Mouse (Mus musculus) cerebellum, adult 11-12 months (tissue): ENCODE results near the gene Kri1.
"Not testable (repeated sequence)": the region's sequence is repeated elsewhere in the genome, so short reads cannot be mapped to it uniquely, and the experiment has no call there.

ENCODE experiments used
- DNase-seq: peaks from one replicate; pipeline ENCODE4 v3.0.0; 2022

Kri1 gene

GRCm38 (mm10) chr9:21273094-21273493 lies 14.7 kb downstream of the Kri1 start:
- DNase-seq: no peak

GRCm38 (mm10) chr9:21272391-21272790 lies 15.4 kb downstream of the Kri1 start:
- DNase-seq: no peak

GRCm38 (mm10) chr9:21269590-21269989 lies 18.2 kb downstream of the Kri1 start:
- DNase-seq: not testable (repeated sequence)

DNA sequence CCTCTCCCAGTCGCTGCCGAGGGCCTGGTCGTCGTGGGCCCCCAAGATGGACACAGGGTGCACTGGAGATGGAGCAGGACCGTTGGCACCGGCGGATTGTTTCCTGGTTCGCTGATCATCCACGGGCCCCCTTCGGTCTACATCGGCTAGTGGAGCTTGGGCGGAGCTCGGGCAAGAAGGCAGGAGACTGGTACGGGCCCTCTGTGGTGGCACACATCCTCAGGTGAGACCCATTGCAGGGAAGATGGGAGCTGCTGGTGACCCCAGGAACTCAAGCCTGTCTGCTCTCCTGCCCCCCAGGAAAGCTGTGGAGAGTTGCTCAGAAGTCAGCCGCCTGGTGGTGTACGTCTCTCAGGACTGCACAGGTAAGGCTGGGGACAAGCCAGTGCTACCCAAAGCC lies 19.5 kb downstream of the Kri1 start:
- DNase-seq: no peak

- no peak for DNase-seq
Observed at GRCm38 (mm10) chr9:21266889-21267288, 20.9 kb downstream of the Kri1 start.

DNA sequence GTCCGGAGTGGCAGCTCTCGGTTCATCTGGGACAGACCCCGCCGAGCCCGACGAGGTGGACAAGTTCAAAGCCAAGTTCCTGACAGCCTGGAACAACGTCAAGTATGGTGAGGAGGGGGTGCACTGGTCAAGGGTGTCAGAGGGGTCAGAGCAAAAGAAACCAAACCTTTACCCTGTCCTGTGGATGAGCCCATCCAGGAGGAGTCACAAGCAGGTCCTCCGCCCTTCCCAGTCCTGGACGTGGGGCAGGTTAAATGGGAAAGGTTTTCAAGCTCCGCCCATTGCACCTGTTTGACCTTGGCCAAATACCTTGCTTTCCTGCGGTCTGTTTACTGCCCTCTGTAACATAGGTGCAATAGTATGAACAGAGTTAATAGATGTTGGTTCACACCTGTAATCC lies 22.2 kb downstream of the Kri1 start:
- DNase-seq: peak; percentile 72

GRCm38 (mm10) chr9:21265000-21265561 lies 22.7 kb downstream of the Kri1 start, which contains the start of gene Atg4d:
Gene Atg4d, plus strand, starts transcription at chr9:21265293.
- peak; percentile 100 for DNase-seq

DNA sequence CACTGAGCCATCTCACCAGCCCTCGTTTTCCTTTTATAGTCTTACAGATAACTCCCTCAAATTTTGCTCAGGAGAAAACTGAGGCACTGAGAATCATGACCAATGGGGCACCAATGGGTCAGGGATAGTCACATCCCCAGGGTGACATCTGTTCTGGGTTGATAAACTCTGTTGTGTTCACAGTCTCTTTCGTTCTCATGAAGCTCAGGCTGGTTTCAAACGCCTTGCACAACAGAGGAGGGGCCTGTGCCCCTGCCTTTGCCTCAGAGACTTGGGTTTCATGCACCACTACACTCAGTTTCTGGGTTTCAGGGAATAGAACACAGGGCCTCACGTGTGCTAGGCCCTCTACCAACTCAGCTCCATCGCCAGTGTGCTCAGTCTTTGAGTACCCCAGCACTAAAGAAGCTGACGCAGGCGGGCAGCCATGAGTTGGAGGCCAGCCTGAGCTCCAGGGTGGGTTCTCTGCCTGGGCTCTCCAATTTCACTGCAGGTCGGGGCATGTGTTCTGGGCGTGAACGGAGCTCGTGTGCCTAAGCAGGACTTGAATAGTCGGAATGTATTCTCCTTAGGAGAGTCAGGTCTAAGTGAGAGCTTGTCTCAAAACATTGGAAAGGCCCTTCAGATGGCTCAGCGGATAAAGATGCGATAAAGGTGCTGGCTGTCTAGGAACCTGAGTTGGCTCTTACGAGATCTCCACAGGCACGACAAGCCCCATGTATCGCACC lies 23.3 kb downstream of the Kri1 start:
- peak; percentile 57 for DNase-seq

DNA sequence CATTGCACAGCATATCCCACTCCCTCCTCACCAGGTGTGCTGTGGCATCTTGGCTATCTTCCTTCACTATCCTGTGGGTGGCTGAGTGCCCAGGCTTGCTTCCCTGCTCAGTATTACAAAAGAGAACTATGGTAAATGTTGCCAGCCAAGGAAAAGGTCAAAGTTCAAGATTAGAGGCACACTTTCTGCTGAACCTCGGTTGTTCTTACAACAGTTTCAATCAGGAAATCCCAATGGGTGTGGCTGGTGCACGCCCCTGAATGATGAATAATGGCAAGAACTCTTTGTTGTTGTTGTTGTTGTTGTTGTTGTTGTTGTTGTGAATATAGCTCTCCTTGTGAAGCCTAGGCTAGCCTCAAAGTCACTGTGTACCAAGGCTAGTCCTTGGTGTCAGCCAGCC lies 25.9 kb downstream of the Kri1 start:
- no peak for DNase-seq

DNA sequence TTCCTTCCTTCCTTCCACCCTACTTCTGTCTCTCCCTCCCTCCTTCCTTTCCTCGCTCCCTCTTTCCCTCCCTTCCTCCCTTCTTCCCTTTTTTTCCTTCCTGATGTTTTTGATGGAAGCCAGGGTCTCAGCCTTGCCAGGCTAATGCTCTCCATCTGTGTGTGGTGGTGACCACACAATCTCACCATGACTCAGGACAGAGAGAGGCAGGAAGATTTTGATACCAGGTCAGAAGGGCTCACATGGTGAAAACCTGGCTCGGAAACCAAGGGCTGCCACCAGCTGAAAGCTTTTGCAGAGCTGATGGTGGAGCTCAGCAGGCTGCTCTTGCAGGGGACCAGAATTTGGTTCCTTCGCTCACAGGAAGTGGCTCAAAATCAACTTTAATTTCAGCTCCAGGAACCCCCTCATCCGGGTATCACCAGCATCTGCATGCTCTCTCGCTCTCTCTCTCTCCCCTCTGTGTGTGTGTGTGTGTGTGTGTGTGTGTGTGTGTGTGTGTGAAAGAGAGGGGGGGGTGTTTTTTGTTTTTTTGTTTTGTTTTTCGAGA lies 27.2 kb downstream of the Kri1 start:
- DNase-seq: no peak

DNA sequence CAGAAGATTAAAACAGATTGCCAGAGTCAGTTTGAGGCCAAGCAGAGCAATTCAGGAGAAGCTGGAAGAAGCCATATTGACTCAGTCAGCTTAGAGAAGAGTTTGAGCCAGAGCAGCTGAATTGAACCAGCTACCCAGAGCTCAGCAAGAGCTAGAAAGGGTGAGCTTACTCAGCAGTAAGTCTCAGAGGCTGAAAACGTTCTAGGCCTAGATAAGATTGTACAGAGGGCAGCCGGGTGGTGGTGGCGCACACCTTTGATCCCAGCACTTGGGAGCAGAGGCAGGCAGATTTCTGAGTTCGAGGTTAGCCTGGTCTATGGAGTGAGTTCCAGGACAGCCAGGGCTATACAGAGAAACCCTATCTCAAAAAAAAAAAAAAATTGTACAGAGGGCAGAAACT lies 31.4 kb downstream of the Kri1 start:
- not testable (repeated sequence) for DNase-seq

GRCm38 (mm10) chr9:21254690-21255089 lies 33.1 kb downstream of the Kri1 start:
- DNase-seq: no peak

DNA sequence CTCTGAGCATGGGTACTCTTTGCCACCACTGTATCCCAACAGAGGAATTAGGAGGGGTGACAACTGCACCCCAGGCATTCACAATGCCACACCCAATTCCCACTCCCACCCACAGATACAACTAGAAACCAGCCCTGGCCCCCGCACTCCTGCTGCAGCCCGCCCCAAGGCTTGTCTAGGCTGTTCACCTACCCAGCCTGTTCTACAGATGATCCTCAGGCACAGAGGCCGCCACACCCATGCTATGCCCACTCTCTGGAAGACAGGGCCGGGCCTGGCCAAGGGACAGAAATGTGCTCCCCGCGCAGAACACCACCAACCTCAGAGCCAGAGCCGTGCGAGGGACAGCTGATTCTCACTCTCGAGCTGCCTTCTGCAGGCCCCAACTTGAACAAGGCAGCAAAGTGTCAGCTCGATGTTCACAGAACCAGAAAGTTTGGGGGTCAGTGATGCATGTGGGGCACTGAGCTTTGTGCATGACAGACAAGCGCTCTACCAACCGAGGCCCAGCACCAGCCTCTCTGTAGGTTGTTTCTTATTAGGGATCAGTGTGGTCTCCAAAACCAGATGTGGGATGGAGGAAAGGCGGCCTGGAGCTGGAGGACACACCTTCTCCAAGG lies 36.5 kb downstream of the Kri1 start:
- DNase-seq: no peak

DNA sequence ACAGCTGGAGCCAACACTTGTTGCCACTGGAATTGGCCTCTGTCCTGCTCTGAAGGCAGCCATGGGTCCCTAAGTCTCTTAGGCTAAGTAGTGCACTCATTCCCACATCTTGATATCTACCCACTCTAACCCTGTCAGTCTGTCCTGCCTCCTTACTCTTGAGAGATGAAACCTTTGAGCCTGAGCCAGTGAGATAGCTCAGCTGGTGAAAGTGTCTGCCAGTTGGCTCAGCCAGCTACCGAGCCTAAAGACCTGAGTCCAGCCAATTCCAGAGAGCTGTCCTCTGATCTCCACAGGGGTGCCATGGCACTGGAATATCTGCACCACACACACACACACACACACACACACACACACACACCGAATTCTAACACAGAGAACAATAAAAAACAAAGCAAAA lies 37.3 kb downstream of the Kri1 start:
- DNase-seq: no peak

- no peak for DNase-seq
Observed at GRCm38 (mm10) chr9:21249629-21250508, 37.9 kb downstream of the Kri1 start.

GRCm38 (mm10) chr9:21248326-21248725 lies 39.4 kb downstream of the Kri1 start, which contains the start of gene S1pr5:
Gene S1pr5, minus strand, starts transcription at chr9:21248443.
- DNase-seq: no peak

- no peak for DNase-seq
Observed at GRCm38 (mm10) chr9:21246342-21246741, 41.4 kb downstream of the Kri1 start.

DNA sequence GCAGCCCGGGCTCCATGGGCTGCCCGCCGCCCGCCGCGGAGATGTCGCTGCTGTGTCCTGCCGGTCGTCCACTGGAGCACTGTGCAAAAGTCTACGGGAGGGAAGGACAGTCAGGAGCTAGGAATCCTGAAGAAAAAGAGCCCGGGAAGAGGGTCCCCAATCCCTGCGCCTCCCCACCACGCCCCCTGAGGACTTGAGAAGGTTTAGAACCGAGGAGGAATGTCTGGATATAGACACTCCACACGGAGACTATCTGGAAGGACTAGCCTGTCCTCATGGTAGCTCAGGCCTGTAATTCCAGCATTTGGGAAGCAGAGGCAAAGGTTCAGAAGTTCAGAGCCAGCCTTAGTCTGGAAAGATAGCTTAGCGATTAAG lies 42.7 kb downstream of the Kri1 start:
- DNase-seq: no peak

DNA sequence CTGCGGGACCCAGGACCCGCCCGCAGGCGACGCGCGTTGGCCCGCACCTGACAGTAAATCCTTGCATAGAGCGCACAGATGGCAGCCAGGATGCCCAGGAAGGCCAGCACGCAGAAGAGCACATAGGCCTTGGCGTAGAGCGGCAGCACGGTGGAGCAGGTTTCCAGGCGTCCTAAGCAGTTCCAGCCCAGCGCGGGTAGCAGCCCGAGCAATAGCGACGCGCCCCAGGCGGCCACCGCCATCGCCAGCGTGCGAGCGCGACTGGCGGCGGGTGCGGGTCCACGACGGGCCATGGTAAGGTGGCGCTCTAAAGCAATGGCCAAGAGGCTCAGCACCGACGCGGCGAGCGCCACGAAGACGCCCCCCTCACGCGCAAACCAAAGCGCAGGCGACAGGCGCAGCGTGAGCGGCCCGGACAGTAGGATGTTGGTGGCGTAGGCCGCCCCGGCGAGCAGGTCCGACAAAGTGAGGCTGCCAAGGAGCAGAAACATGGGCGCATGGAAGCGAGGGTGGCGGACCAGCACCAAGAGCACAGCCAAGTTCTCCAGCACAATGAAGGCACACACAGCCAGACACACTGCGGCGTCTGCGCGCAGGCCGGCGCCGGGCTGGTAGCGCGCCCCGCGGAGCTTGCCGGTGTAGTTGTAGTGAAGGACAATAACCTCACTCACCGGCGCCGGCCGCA lies 43.2 kb downstream of the Kri1 start:
- DNase-seq: peak; percentile 82

- peak; percentile 92 for DNase-seq
Observed at GRCm38 (mm10) chr9:21243826-21244427, 43.8 kb downstream of the Kri1 start.

GRCm38 (mm10) chr9:21241343-21241742 lies 46.4 kb downstream of the Kri1 start:
- peak; percentile 78 for DNase-seq

DNA sequence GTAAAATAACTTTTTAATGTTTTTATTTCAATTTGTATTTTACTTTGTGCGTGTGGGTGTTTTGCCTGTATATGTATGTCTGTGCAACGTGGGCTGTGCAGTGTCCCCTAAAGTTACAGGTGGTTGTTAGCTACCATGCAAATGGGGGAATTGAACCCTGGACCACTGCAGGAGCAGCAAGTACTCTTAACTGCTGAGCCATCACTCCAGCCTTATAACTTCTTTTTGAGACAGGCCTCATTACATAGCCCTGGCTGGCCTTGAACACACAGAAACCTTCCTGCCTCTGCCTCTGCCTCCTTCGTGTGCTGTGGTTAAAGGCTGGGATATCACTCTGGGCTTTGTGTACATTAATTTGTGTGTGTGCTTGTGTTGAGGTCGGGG lies 48.3 kb downstream of the Kri1 start:
- DNase-seq: no peak
